Comparison of ENCODE assay signal across 7 mouse cellular contexts in the genomic region with DNA sequence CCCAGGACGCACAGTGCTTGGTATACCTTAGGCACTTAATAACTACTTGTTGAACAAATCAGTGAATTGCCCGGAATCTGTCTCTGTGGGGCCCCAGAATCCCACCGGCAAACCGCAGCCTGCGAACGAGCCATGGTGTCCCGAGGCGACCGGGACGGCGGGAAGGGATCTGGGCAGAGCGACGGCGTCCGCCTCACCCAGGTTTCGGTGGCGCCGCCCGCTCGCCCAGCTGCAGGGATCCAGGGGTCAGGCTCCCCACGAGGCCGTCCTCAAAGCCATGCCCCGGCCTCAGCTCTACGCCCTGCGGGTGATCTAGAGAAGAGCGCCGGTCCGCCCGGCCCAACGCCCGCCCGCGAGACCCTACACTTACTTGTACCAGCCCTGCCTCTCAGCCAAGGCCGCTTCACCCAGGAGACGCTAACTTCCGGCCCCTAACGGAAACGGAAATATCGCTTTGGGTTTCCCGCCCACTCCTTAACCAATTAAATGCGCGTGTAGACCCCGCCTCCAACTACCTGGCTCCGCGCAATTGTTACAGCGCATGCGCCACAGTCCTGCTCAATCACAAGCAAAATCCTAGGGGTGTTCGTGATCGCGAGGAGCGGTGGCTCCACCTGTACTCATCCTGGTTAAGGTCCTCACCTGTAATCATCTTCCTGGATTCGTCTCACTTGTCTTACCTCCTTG. TPM values are rescaled to one million over a fixed set of nuclear protein-coding genes. Genes with fewer than 3 reads are reported as not detected.
DNase-seq lines count a peak whose midpoint lies in the region; ATAC-seq lines count a peak whose summit lies in the region.

Gene Elof1 (minus strand): TSS at position 433 of the 687 bp plus-strand sequence.

- H3K36me3 ChIP-seq in intestine, embryonic 15.5 days = peaks cover 11% of the 10 kb centered on the region
- H3K36me3 ChIP-seq in midbrain, embryonic 10.5 days = peaks cover 29% of the 10 kb centered on the region

- peak within 1 kb of the TSS; percentile 86 for H3K4me3 ChIP-seq in intestine, embryonic 15.5 days (replicated peaks)
- peak within 1 kb of the TSS; percentile 81 for H3K4me3 ChIP-seq in midbrain, embryonic 10.5 days

- peak; percentile 97 for ATAC-seq in intestine, embryonic 15.5 days

- H3K4me1 ChIP-seq in intestine, embryonic 15.5 days (replicated peaks) = peaks cover 12% of the 10 kb centered on the region
- peaks cover 22% of the 10 kb centered on the region for H3K4me1 ChIP-seq in midbrain, embryonic 10.5 days

- peak within 1 kb of the TSS; percentile 68 for H3K27ac ChIP-seq in intestine, embryonic 15.5 days
- H3K27ac ChIP-seq in midbrain, embryonic 10.5 days (replicated peaks) = peak within 1 kb of the TSS; percentile 93

- intact Hi-C loops in gastrocnemius, postnatal 36 days (cut with DNase I) = no loop called here
- intact Hi-C loops in left cerebral cortex, postnatal 25 days (cut with DNase I) = no loop called here

- H3K9me3 ChIP-seq in intestine, embryonic 15.5 days = no peaks in the 10 kb centered on the region
- H3K9me3 ChIP-seq in midbrain, embryonic 10.5 days (replicated peaks) = no peaks in the 10 kb centered on the region

- H3K27me3 ChIP-seq in intestine, embryonic 15.5 days (replicated peaks) = no peaks in the 10 kb centered on the region
- no peaks in the 10 kb centered on the region for H3K27me3 ChIP-seq in midbrain, embryonic 10.5 days (ENCODE audit: low read depth, poor library complexity, severe bottlenecking)

- H3K4me2 ChIP-seq in intestine, embryonic 15.5 days (replicated peaks) = peak within 1 kb of the TSS; percentile 86

- peak; percentile 95 for DNase-seq in adrenal gland, adult 2 months
- peak; percentile 94 for DNase-seq in embryo, embryonic 11.5 days (ENCODE audit: low read depth, low spot score)
- peak; percentile 85 to 87 for DNase-seq in gastrocnemius, postnatal 36 days
- peak; percentile 94 to 98 for DNase-seq in left cerebral cortex, postnatal 25 days (ENCODE audit: low spot score in 2 of 2)
- peak; percentile 94 for DNase-seq in midbrain, embryonic 10.5 days (ENCODE audit: low spot score)
- peak; percentile 88 for DNase-seq in right cerebral cortex, postnatal 4 days

- WGBS in intestine, embryonic 15.5 days = under 1% methylated on average over 52 of the region's 52 CpGs
- WGBS in midbrain, embryonic 10.5 days = under 1% methylated on average over 52 of the region's 52 CpGs

- H3K9ac ChIP-seq in intestine, embryonic 15.5 days = peak within 1 kb of the TSS; percentile 86

RNA-seq across cellular contexts. Expression of gene Elof1, which starts in this region (rescaled TPM):
- 10 to 100 TPM; 73.9 to 90.9 TPM for total RNA-seq in adrenal gland, adult 2 months (2021)
- 157 and 159 TPM in 2 replicates for polyA plus RNA-seq in adrenal gland, adult 2 months (2012; rRNA removed)
- 10 to 100 TPM; 32.5 to 35.3 TPM for total RNA-seq in gastrocnemius, postnatal 36 days (2021)
- 143 and 157 TPM in 2 replicates for polyA plus RNA-seq in intestine, embryonic 15.5 days (2015; fragmentation: Nextera tagmentation; extraction: Ambion mirVana)
- 10 to 100 TPM; 66.9 to 71.1 TPM for total RNA-seq in left cerebral cortex, postnatal 25 days (2021)
- 251 and 265 TPM in 2 replicates for polyA plus RNA-seq in midbrain, embryonic 10.5 days (2016; fragmentation: Nextera tagmentation; extraction: Ambion mirVana)

Comparison
In these comparisons a context has a peak if more than half of its experiments do, and no peak if none do; other contexts are left out.
1. Peak in every context shown above with its lines: DNase-seq, ATAC-seq, H3K4me3 ChIP-seq and H3K27ac ChIP-seq.